Mouse (Mus musculus): ENCODE data around the gene Zfpm1.

- TF ChIP-seq EP300 (IDR thresholded peaks at IDR 0.05; ENCODE audit: low read depth) (no peak), CTCF (IDR thresholded peaks at IDR 0.05; ENCODE audit: low read depth) (no peak)
These were observed 17.8 kb downstream of the Zfpm1 start for GRCm38 (mm10) chr8:122299581-122300254.
